17 mouse cellular contexts compared by ENCODE assay signal in the genomic region with DNA sequence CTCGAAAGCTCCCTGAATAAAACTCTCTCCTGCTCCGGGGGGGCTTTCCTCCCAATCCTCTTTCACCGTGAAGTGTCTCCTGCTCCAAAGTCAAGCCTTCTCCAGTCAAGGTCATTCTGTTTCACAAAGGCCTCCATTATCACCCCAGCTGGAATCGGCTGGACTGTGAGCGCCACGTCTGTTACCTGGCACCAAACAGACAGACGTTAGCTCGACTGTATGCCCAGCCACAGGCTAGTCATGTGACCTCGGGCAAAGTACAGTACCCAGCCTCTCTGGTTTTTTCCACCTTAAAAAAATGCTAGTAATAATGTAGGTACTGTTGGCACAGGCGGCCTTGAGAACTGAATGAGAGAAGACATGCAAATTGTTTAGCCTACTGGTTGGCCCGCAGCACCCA. TPM values are rescaled to one million over a fixed set of nuclear protein-coding genes. Genes with fewer than 3 reads are reported as not detected.
DNase-seq lines count a peak whose midpoint lies in the region; ATAC-seq lines count a peak whose summit lies in the region.
"Had no signal": no experiment of that assay in that cellular context is flagged by ENCODE, and none has a peak within 500 bp of the region (broad histone marks: within the 10 kb centered on the region; RNA-seq: fewer than 3 reads in every experiment).

No protein-coding gene starts in this region.

- no peaks in the 10 kb centered on the region for H3K36me3 ChIP-seq in kidney, embryonic 15.5 days
- H3K36me3 ChIP-seq: limb, embryonic 15.5 days; lung, embryonic 15.5 days; neural tube, embryonic 13.5 days had no signal

- no peaks in the 10 kb centered on the region; the same call in 1 of the 2 replicates for H3K27me3 ChIP-seq in kidney, embryonic 15.5 days
- H3K27me3 ChIP-seq: limb, embryonic 15.5 days; lung, embryonic 15.5 days had no signal

- H3K4me1 ChIP-seq in kidney, embryonic 15.5 days, result peaks cover 10% of the 10 kb centered on the region

- no peaks in the 10 kb centered on the region for H3K9me3 ChIP-seq in kidney, embryonic 15.5 days (replicated peaks)
- H3K9me3 ChIP-seq: limb, embryonic 15.5 days; lung, embryonic 15.5 days; neural tube, embryonic 13.5 days had no signal

- no peak overlapping the region for H3K27ac ChIP-seq in kidney, embryonic 15.5 days
- H3K27ac ChIP-seq: gastrocnemius, adult 2 months; heart, adult 2 months; limb, embryonic 15.5 days; lung, embryonic 15.5 days; neural tube, embryonic 13.5 days had no signal

- no peak overlapping the region for H3K4me3 ChIP-seq in kidney, embryonic 15.5 days (replicated peaks)
- H3K4me3 ChIP-seq: gastrocnemius, adult 2 months; heart, adult 2 months; limb, embryonic 15.5 days; lung, embryonic 15.5 days; neural tube, embryonic 13.5 days had no signal

- ATAC-seq in kidney, embryonic 15.5 days (replicated peaks; ENCODE audit: low FRiP score), result no peak
- ATAC-seq: CD4-positive, CD25-positive, alpha-beta regulatory T cell, adult 4 months; forebrain, postnatal 0 days had no signal

- H3K9ac ChIP-seq in kidney, embryonic 15.5 days, result no peak overlapping the region
- H3K9ac ChIP-seq: forebrain, postnatal 0 days; limb, embryonic 15.5 days; lung, embryonic 15.5 days; neural tube, embryonic 13.5 days had no signal

- H3K4me2 ChIP-seq in kidney, embryonic 15.5 days, result no peak overlapping the region
- H3K4me2 ChIP-seq: limb, embryonic 15.5 days; lung, embryonic 15.5 days; neural tube, embryonic 13.5 days had no signal

- DNase-seq in kidney, adult 11 months, result peak; percentile 87
- DNase-seq in ES-CJ7 (ENCODE audit: low read depth, low spot score), result peak; percentile 66
- peak; percentile 37 to 54 for DNase-seq in adrenal gland, postnatal 36 days
- peak; percentile 27 to 62 for DNase-seq in kidney, postnatal 4 days
- DNase-seq in cerebellum, postnatal 4 days (ENCODE audit: low spot score in 2 of 2), result no peak
- no peak for DNase-seq in cerebellum, adult 9-10 months
- DNase-seq: cerebellum, postnatal 25 days; forebrain, postnatal 0 days; gastrocnemius, adult 2 months; heart, adult 2 months; right cerebral cortex, postnatal 4 days; thymus, adult 18-20 months had no signal

- 58% methylated on average over 11 of the region's 11 CpGs for WGBS in kidney, embryonic 15.5 days

RNA-seq across cellular contexts. Expression of a gene that starts 2.1 kb away (rescaled TPM):
- polyA plus RNA-seq in kidney, embryonic 15.5 days (2015; fragmentation: Nextera tagmentation; extraction: Ambion mirVana), result 224 and 231 TPM in 2 replicates
- 100 to 1,000 TPM; 131 to 134 TPM for total RNA-seq in adrenal gland, postnatal 36 days (2021)

RNA-seq across cellular contexts. Expression of a gene that starts 27.4 kb away (rescaled TPM):
- 19.4 and 20.3 TPM in 2 replicates for polyA plus RNA-seq in kidney, embryonic 15.5 days (2015; fragmentation: Nextera tagmentation; extraction: Ambion mirVana)
- 10 to 100 TPM; 51.6 to 70.4 TPM for total RNA-seq in adrenal gland, postnatal 36 days (2021)

Comparison
In these comparisons a context has a peak if more than half of its experiments do, and no peak if none do; other contexts are left out.
1. DNase-seq: peak in kidney, adult 11 months (single experiment), ES-CJ7 (single experiment), adrenal gland, postnatal 36 days (2 of 2) and kidney, postnatal 4 days (2 of 2); none in cerebellum, postnatal 4 days (0 of 2) and cerebellum, adult 9-10 months (single experiment).